Mouse (Mus musculus): ENCODE data around the gene Bend7. TPM values are rescaled to one million over a fixed set of nuclear protein-coding genes. Genes with fewer than 3 reads are reported as not detected.

The Bend7 gene
- total and polyA plus RNA-seq, 3 experiments = not detected

GRCm38 (mm10) chr2:4773911-4774310 is 56.3 kb downstream of the Bend7 start:
- Histone ChIP-seq H3K4me1 (ENCODE audit: control insufficient read depth in 1 of 2, insufficient read depth in 2 of 2) (no peaks in the 10 kb centered on the region), H3K9ac (ENCODE audit: insufficient read depth, low read depth) (no peak overlapping the region), H3K4me2 (ENCODE audit: insufficient read depth, low read depth, poor library complexity, severe bottlenecking) (no peak overlapping the region), H3K9me3 (replicated peaks; ENCODE audit: low read length) (no peaks in the 10 kb centered on the region), H3K27ac (ENCODE audit: insufficient read depth, low read depth) (no peak overlapping the region), H3K4me3 (replicated peaks in 1 of 3; ENCODE audit: low read depth in 2 of 3, low read length in 2 of 3, poor library complexity in 1 of 3) (no peak overlapping the region), H3K36me3 (replicated peaks in 1 of 2; ENCODE audit: control insufficient read depth in 1 of 2, insufficient read depth in 1 of 2, low read length in 1 of 2) (no peaks in the 10 kb centered on the region), H3K79me2 (replicated peaks; ENCODE audit: control insufficient read depth, extremely low read depth, insufficient read depth, poor library complexity, severe bottlenecking) (no peaks in the 10 kb centered on the region), H3K27me3 (replicated peaks) (no peaks in the 10 kb centered on the region)
- in situ Hi-C loops (cut with MboI; ENCODE audit: low pct_ligation_motif_present, low pct_unique_long_range_greater_than_20kb, low sequenced_read_pairs) (no loop called here), dilution Hi-C loops (cut with MboI; ENCODE audit: extremely low pct_ligation_motif_present, extremely low pct_unique_long_range_greater_than_20kb, low sequenced_read_pairs) (no loop called here)
- no peak for TF ChIP-seq RAD21 (IDR thresholded peaks at IDR 0.05; ENCODE audit: low read depth, low read length)
- no peak for TF ChIP-seq ZNF384 (IDR thresholded peaks at IDR 0.05; ENCODE audit: low read depth, low read length)
- TF ChIP-seq JUN (IDR thresholded peaks at IDR 0.05; ENCODE audit: insufficient read depth, low read depth, low read length) = no peak
- TF ChIP-seq PAX5 (IDR thresholded peaks at IDR 0.05; ENCODE audit: low read length) = no peak
- no peak for TF ChIP-seq USF1 (IDR thresholded peaks at IDR 0.05; ENCODE audit: low read depth, low read length)
- no peak for TF ChIP-seq CTCF (conservative IDR thresholded peaks at IDR 0.05 in 1 of 2, IDR thresholded peaks at IDR 0.05 in 1 of 2; ENCODE audit: low read depth in 2 of 2, low read length in 2 of 2)
- no peak for TF ChIP-seq HCFC1 (IDR thresholded peaks at IDR 0.05; ENCODE audit: low read depth, low read length)
- no peak for TF ChIP-seq SMC3 (IDR thresholded peaks at IDR 0.05; ENCODE audit: low read depth, low read length)
- TF ChIP-seq UBTF (IDR thresholded peaks at IDR 0.05; ENCODE audit: low read depth, low read length) = no peak
- no peak for TF ChIP-seq USF2 (conservative IDR thresholded peaks at IDR 0.05; ENCODE audit: low read depth, low read length)
- TF ChIP-seq ZC3H11A (IDR thresholded peaks at IDR 0.05; ENCODE audit: low read depth, low read length) = no peak
- TF ChIP-seq MEF2A (IDR thresholded peaks at IDR 0.05; ENCODE audit: borderline replicate concordance, low read depth, low read length) = no peak
- no peak for TF ChIP-seq POLR2AphosphoS2 (IDR thresholded peaks at IDR 0.05; ENCODE audit: low read depth, low read length)
- TF ChIP-seq ETS1 (conservative IDR thresholded peaks at IDR 0.05; ENCODE audit: low read depth, low read length) = no peak
- no peak for TF ChIP-seq ELF1 (IDR thresholded peaks at IDR 0.05; ENCODE audit: low read depth, low read length)
- no peak for TF ChIP-seq E2F4 (IDR thresholded peaks at IDR 0.05; ENCODE audit: insufficient replicate concordance, low read depth, low read length)
- TF ChIP-seq MYC (IDR thresholded peaks at IDR 0.05; ENCODE audit: low read depth, low read length) = no peak
- TF ChIP-seq ZMIZ1 (IDR thresholded peaks at IDR 0.05; ENCODE audit: low read depth, low read length) = no peak
- no peak for TF ChIP-seq BHLHE40 (IDR thresholded peaks at IDR 0.05; ENCODE audit: low read depth, low read length)
- TF ChIP-seq MAZ (IDR thresholded peaks at IDR 0.05; ENCODE audit: low read depth, low read length) = no peak
- no peak for DNase-seq (ENCODE audit: extremely low read depth)

DNA sequence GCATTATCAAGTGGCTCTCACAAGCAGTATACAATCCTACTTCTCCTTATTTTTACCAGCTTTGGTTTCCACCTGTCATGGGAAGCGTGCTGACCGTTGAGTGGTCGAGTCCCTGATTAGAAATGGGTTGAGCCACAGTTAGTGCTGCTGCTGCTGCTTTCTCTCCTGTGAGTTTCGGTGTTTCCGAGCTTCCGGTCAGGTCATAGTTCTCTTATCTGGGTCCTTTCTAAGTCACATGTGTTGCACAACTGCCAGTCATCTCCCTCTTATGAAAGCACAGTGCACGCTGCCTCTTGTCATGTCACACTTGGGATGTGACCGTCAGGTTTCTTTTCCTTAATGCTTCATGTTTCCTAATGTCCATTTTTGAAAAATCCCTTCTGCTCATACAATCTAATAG is 59.7 kb downstream of the Bend7 start:
- no peaks in the 10 kb centered on the region for H3K9me3 ChIP-seq (replicated peaks; ENCODE audit: low read length)
- in situ Hi-C loops (cut with MboI; ENCODE audit: low pct_ligation_motif_present, low pct_unique_long_range_greater_than_20kb, low sequenced_read_pairs) = no loop called here
- H3K27me3 ChIP-seq (replicated peaks) = no peaks in the 10 kb centered on the region
- H3K9ac ChIP-seq (ENCODE audit: insufficient read depth, low read depth) = no peak overlapping the region
- no peak overlapping the region for H3K27ac ChIP-seq (ENCODE audit: insufficient read depth, low read depth)
- dilution Hi-C loops (cut with MboI; ENCODE audit: extremely low pct_ligation_motif_present, extremely low pct_unique_long_range_greater_than_20kb, low sequenced_read_pairs) = no loop called here
- H3K4me2 ChIP-seq (ENCODE audit: insufficient read depth, low read depth, poor library complexity, severe bottlenecking) = no peak overlapping the region
- no peak overlapping the region for H3K4me3 ChIP-seq (replicated peaks in 1 of 3; ENCODE audit: low read depth in 2 of 3, low read length in 2 of 3, poor library complexity in 1 of 3)
- no peaks in the 10 kb centered on the region for H3K79me2 ChIP-seq (replicated peaks; ENCODE audit: control insufficient read depth, extremely low read depth, insufficient read depth, poor library complexity, severe bottlenecking)
- peaks cover 3 to 11% of the 10 kb centered on the region in 2 experiments; a peak in 3 of 4 replicates for H3K4me1 ChIP-seq (ENCODE audit: control insufficient read depth in 1 of 2, insufficient read depth in 2 of 2)
- no peak for DNase-seq (ENCODE audit: extremely low read depth)
- H3K36me3 ChIP-seq (replicated peaks in 1 of 2; ENCODE audit: control insufficient read depth in 1 of 2, insufficient read depth in 1 of 2, low read length in 1 of 2) = no peaks in the 10 kb centered on the region
- TF ChIP-seq CHD1 (IDR thresholded peaks at IDR 0.05; ENCODE audit: low read depth, low read length) = no peak
- no peak for TF ChIP-seq EP300 (IDR thresholded peaks at IDR 0.05; ENCODE audit: low read length)
- TF ChIP-seq KAT2A (IDR thresholded peaks at IDR 0.05; ENCODE audit: insufficient replicate concordance, low read length) = no peak
- no peak for TF ChIP-seq CHD2 (IDR thresholded peaks at IDR 0.05; ENCODE audit: low read length)
- TF ChIP-seq RCOR1 (conservative IDR thresholded peaks at IDR 0.05; ENCODE audit: low read depth, low read length) = no peak
- TF ChIP-seq ZNF384 (IDR thresholded peaks at IDR 0.05; ENCODE audit: low read depth, low read length) = no peak
- no peak for TF ChIP-seq JUN (IDR thresholded peaks at IDR 0.05; ENCODE audit: insufficient read depth, low read depth, low read length)
- no peak for TF ChIP-seq MAFK (IDR thresholded peaks at IDR 0.05; ENCODE audit: insufficient replicate concordance, low read length)
- TF ChIP-seq PAX5 (IDR thresholded peaks at IDR 0.05; ENCODE audit: low read length) = no peak
- TF ChIP-seq MAX (IDR thresholded peaks at IDR 0.05; ENCODE audit: low read length) = no peak
- TF ChIP-seq E2F4 (IDR thresholded peaks at IDR 0.05; ENCODE audit: insufficient replicate concordance, low read depth, low read length) = no peak
